Mouse (Mus musculus) macrophage (primary cell): Measurements from ENCODE around the gene Osbpl2. TPM values are rescaled to one million over a fixed set of nuclear protein-coding genes. Genes with fewer than 3 reads are reported as not detected.

Experiments
- H3K27ac ChIP-seq: fragments of 350-480 bp; formaldehyde crosslinking; 2 replicates; pipeline ENCODE4 v1.9.0; 2021
- H3K36me3 ChIP-seq: fragments of 350-480 bp; formaldehyde crosslinking; 2 replicates; pipeline ENCODE4 v1.9.0; 2021; ENCODE audit errors: inconsistent target
- H3K4me3 ChIP-seq: fragments of 350-480 bp; formaldehyde crosslinking; 2 replicates; pipeline ENCODE4 v1.9.0; 2021; ENCODE audit errors: inconsistent target
- H3K79me2 ChIP-seq: fragments of 350-480 bp; formaldehyde crosslinking; 2 replicates; pipeline ENCODE4 v1.9.0; 2021; ENCODE audit errors: inconsistent target
- WGBS: methylation state at CpG from one replicate; pipeline ENCODE4 v1.1.7; 2026; ENCODE audit warnings: inconsistent platforms; ENCODE audit not compliant: missing documents; 5-methylcytosine and 5-hydroxymethylcytosine counted together
- polyA plus RNA-seq: library from polyadenylated mRNA; stranded (reverse); fragments of 250-400 nt; gene quantifications from 3 replicates; pipeline ENCODE4 v1.2.4, GENCODE M21; 2018; ENCODE audit warnings: inconsistent platforms

Gene Osbpl2
- polyA plus RNA-seq, 1 experiment from 2014 or later: 41.4 TPM

- no peaks in the 10 kb centered on the region for H3K36me3 ChIP-seq
- no peak overlapping the region for H3K4me3 ChIP-seq
- H3K27ac ChIP-seq: no peak overlapping the region
- H3K79me2 ChIP-seq: no peaks in the 10 kb centered on the region
- 34% methylated on average over 5 of the region's 5 CpGs for WGBS
These were observed 23.4 kb upstream of the Osbpl2 start for GRCm38 (mm10) chr2:180095711-180096110.

GRCm38 (mm10) chr2:180097585-180097984 is 21.5 kb upstream of the Osbpl2 start:
- Histone ChIP-seq H3K27ac (no peak overlapping the region), H3K4me3 (no peak overlapping the region), H3K79me2 (no peaks in the 10 kb centered on the region), H3K36me3 (no peaks in the 10 kb centered on the region)
- 70% methylated on average over 3 of the region's 3 CpGs for WGBS

GRCm38 (mm10) chr2:180098167-180098566 is 20.9 kb upstream of the Osbpl2 start:
- WGBS: 55% methylated on average over 5 of the region's 5 CpGs

GRCm38 (mm10) chr2:180099529-180099928 is 19.6 kb upstream of the Osbpl2 start:
- H3K27ac ChIP-seq: no peak overlapping the region

More at GRCm38 (mm10) chr2:180098167-180098566, 20.9 kb upstream of the Osbpl2 start:
- Histone ChIP-seq H3K79me2 (no peaks in the 10 kb centered on the region), H3K27ac (no peak overlapping the region), H3K4me3 (no peak overlapping the region), H3K36me3 (no peaks in the 10 kb centered on the region)

GRCm38 (mm10) chr2:180103151-180103977 is 15.7 kb upstream of the Osbpl2 start:
- Histone ChIP-seq H3K4me3 (no peak overlapping the region), H3K27ac (no peak overlapping the region)
- WGBS: 5% methylated on average over 50 of the region's 57 CpGs

More at GRCm38 (mm10) chr2:180099529-180099928, 19.6 kb upstream of the Osbpl2 start:
- Histone ChIP-seq H3K4me3 (no peak overlapping the region), H3K79me2 (no peaks in the 10 kb centered on the region), H3K36me3 (no peaks in the 10 kb centered on the region)
- WGBS: 7% methylated on average over 15 of the region's 15 CpGs

GRCm38 (mm10) chr2:180103978-180104658 is 15.0 kb upstream of the Osbpl2 start, which contains the start of gene Hrh3:
Hrh3 (minus strand) TSS chr2:180104488.
- Histone ChIP-seq H3K27ac (no peak within 1 kb of the TSS), H3K79me2 (no peaks in the 10 kb centered on the region), H3K36me3 (no peaks in the 10 kb centered on the region), H3K4me3 (no peak within 1 kb of the TSS)
- 2% methylated on average over 65 of the region's 87 CpGs for WGBS

More at GRCm38 (mm10) chr2:180103151-180103977, 15.7 kb upstream of the Osbpl2 start:
- Histone ChIP-seq H3K36me3 (no peaks in the 10 kb centered on the region), H3K79me2 (no peaks in the 10 kb centered on the region)

GRCm38 (mm10) chr2:180104659-180105377 is 14.3 kb upstream of the Osbpl2 start:
- no peak overlapping the region for H3K4me3 ChIP-seq
- WGBS: 14% methylated on average over 24 of the region's 24 CpGs

GRCm38 (mm10) chr2:180105441-180106190 is 13.5 kb upstream of the Osbpl2 start:
- WGBS: 43% methylated on average over 8 of the region's 8 CpGs
- Histone ChIP-seq H3K4me3 (no peak overlapping the region), H3K36me3 (no peaks in the 10 kb centered on the region), H3K79me2 (no peaks in the 10 kb centered on the region), H3K27ac (no peak overlapping the region)

More at GRCm38 (mm10) chr2:180104659-180105377, 14.3 kb upstream of the Osbpl2 start:
- no peaks in the 10 kb centered on the region for H3K36me3 ChIP-seq
- no peaks in the 10 kb centered on the region for H3K79me2 ChIP-seq
- no peak overlapping the region for H3K27ac ChIP-seq

- H3K79me2 ChIP-seq: no peaks in the 10 kb centered on the region
- no peaks in the 10 kb centered on the region for H3K36me3 ChIP-seq
- no peak overlapping the region for H3K4me3 ChIP-seq
- no peak overlapping the region for H3K27ac ChIP-seq
- 83% methylated on average over 4 of the region's 4 CpGs for WGBS
These were observed 12.0 kb upstream of the Osbpl2 start for GRCm38 (mm10) chr2:180107081-180107480.

GRCm38 (mm10) chr2:180108285-180108684 is 10.8 kb upstream of the Osbpl2 start:
- no peak overlapping the region for H3K27ac ChIP-seq
- 33% methylated on average over 6 of the region's 6 CpGs for WGBS

GRCm38 (mm10) chr2:180113909-180114890 is 4.9 kb upstream of the Osbpl2 start:
- no peaks in the 10 kb centered on the region for H3K79me2 ChIP-seq
- WGBS: 90% methylated on average over 12 of the region's 17 CpGs
- H3K36me3 ChIP-seq: no peaks in the 10 kb centered on the region
- no peak overlapping the region for H3K4me3 ChIP-seq
- H3K27ac ChIP-seq: no peak overlapping the region

More at GRCm38 (mm10) chr2:180108285-180108684, 10.8 kb upstream of the Osbpl2 start:
- no peaks in the 10 kb centered on the region for H3K36me3 ChIP-seq
- H3K4me3 ChIP-seq: no peak overlapping the region
- no peaks in the 10 kb centered on the region for H3K79me2 ChIP-seq

GRCm38 (mm10) chr2:180115279-180115678 is 3.8 kb upstream of the Osbpl2 start:
- Histone ChIP-seq H3K36me3 (no peaks in the 10 kb centered on the region), H3K79me2 (peaks cover 5% of the 10 kb centered on the region; the same call in 1 of the 2 replicates), H3K27ac (no peak overlapping the region), H3K4me3 (no peak overlapping the region)
- 42% methylated on average over 6 of the region's 6 CpGs for WGBS

GRCm38 (mm10) chr2:180116081-180116493 is 3.0 kb upstream of the Osbpl2 start:
- Histone ChIP-seq H3K79me2 (peaks cover 13% of the 10 kb centered on the region; the same call in 1 of the 2 replicates), H3K4me3 (no peak overlapping the region), H3K27ac (no peak overlapping the region), H3K36me3 (no peaks in the 10 kb centered on the region)
- WGBS: 34% methylated on average over 10 of the region's 10 CpGs
